Comparison of ENCODE assay signal across 25 mouse cellular contexts in genomic region chr16:26100167-26100566, GRCm38 (mm10). TPM values are rescaled to one million over a fixed set of nuclear protein-coding genes. Genes with fewer than 3 reads are reported as not detected.
DNase-seq lines count a peak whose midpoint lies in the region; ATAC-seq and TF ChIP-seq lines count a peak whose summit lies in the region.
"Had no signal": no experiment of that assay in that cellular context is flagged by ENCODE, and none has a peak within 500 bp of the region (broad histone marks: within the 10 kb centered on the region; RNA-seq: fewer than 3 reads in every experiment).

No protein-coding gene starts in this region.

- H3K27ac ChIP-seq in hindbrain, embryonic 16.5 days (ENCODE audit: low read depth, low read length), result no peak overlapping the region
- H3K27ac ChIP-seq in hindbrain, embryonic 14.5 days, result no peak overlapping the region
- H3K27ac ChIP-seq in midbrain, embryonic 11.5 days (ENCODE audit: low read depth, low read length), result no peak overlapping the region
- no peak overlapping the region for H3K27ac ChIP-seq in midbrain, embryonic 16.5 days (ENCODE audit: low read length)
- no peak overlapping the region for H3K27ac ChIP-seq in embryonic facial prominence, embryonic 14.5 days (replicated peaks; ENCODE audit: low read depth, low read length)
- H3K27ac ChIP-seq: hindbrain, embryonic 10.5 days; liver, embryonic 14.5 days; macrophage had no signal

- no peak for DNase-seq in hindbrain, embryonic 14.5 days (ENCODE audit: low spot score)
- DNase-seq in midbrain, embryonic 11.5 days (ENCODE audit: low spot score, missing footprints), result peak; percentile 81
- peak; percentile 68 for DNase-seq in brain, embryonic 14.5 days (ENCODE audit: low read depth)
- DNase-seq in embryonic facial prominence, embryonic 14.5 days (ENCODE audit: low spot score), result peak; percentile 67
- DNase-seq in layer of hippocampus, adult 8-10 months (ENCODE audit: low spot score in 2 of 2), result no peak
- DNase-seq: adrenal gland, adult 8-10 months; B cell, adult 2 months; cerebellum, adult 8-10 months; cerebellum, postnatal 25 days; gastrocnemius, postnatal 14 days; heart, postnatal 14 days; layer of hippocampus, postnatal 36 days; liver; lung, adult 2 months; lung, postnatal 10 days; right cerebral cortex, postnatal 4 days; thymus, postnatal 4 days had no signal

- peaks cover 4% of the 10 kb centered on the region; the same call in 1 of the 2 replicates for H3K4me1 ChIP-seq in hindbrain, embryonic 16.5 days (ENCODE audit: control insufficient read depth, insufficient read depth, low read depth, low read length)
- H3K4me1 ChIP-seq in hindbrain, embryonic 14.5 days (replicated peaks; ENCODE audit: control insufficient read depth, insufficient read depth, low read length), result no peaks in the 10 kb centered on the region; the same call in 1 of the 2 replicates
- no peaks in the 10 kb centered on the region for H3K4me1 ChIP-seq in midbrain, embryonic 11.5 days (ENCODE audit: control insufficient read depth, insufficient read depth, low read length)
- H3K4me1 ChIP-seq in midbrain, embryonic 16.5 days (ENCODE audit: control insufficient read depth, insufficient read depth, low read length), result no peaks in the 10 kb centered on the region
- peaks cover 17% of the 10 kb centered on the region for H3K4me1 ChIP-seq in embryonic facial prominence, embryonic 14.5 days (ENCODE audit: control insufficient read depth, insufficient read depth, low read length)

- H3K9me3 ChIP-seq in hindbrain, embryonic 16.5 days (ENCODE audit: control insufficient read depth, low read length), result no peaks in the 10 kb centered on the region
- H3K9me3 ChIP-seq in hindbrain, embryonic 14.5 days (ENCODE audit: control insufficient read depth, low read length), result no peaks in the 10 kb centered on the region
- no peaks in the 10 kb centered on the region for H3K9me3 ChIP-seq in midbrain, embryonic 11.5 days (ENCODE audit: control insufficient read depth, low read length)
- no peaks in the 10 kb centered on the region for H3K9me3 ChIP-seq in midbrain, embryonic 16.5 days (replicated peaks; ENCODE audit: control insufficient read depth, low read length, poor library complexity, severe bottlenecking)
- no peaks in the 10 kb centered on the region for H3K9me3 ChIP-seq in embryonic facial prominence, embryonic 14.5 days (ENCODE audit: control insufficient read depth, low read length)
- H3K9me3 ChIP-seq: hindbrain, embryonic 10.5 days had no signal

- ATAC-seq in hindbrain, embryonic 16.5 days, result peak; percentile 53; the same call in 1 of the 2 replicates
- ATAC-seq in hindbrain, embryonic 14.5 days (ENCODE audit: low FRiP score), result no peak
- ATAC-seq in midbrain, embryonic 11.5 days (ENCODE audit: low FRiP score), result no peak
- ATAC-seq in midbrain, embryonic 16.5 days, result no peak
- no peak for ATAC-seq in embryonic facial prominence, embryonic 14.5 days (ENCODE audit: low read depth)
- ATAC-seq: intestine, postnatal 0 days had no signal

- no peak overlapping the region for H3K9ac ChIP-seq in hindbrain, embryonic 16.5 days (ENCODE audit: low read depth, low read length)
- no peak overlapping the region for H3K9ac ChIP-seq in hindbrain, embryonic 14.5 days
- no peak overlapping the region for H3K9ac ChIP-seq in midbrain, embryonic 11.5 days (ENCODE audit: low read length)
- H3K9ac ChIP-seq in midbrain, embryonic 16.5 days (ENCODE audit: low read depth, low read length), result no peak overlapping the region
- no peak overlapping the region for H3K9ac ChIP-seq in embryonic facial prominence, embryonic 14.5 days (ENCODE audit: low read depth, low read length)
- H3K9ac ChIP-seq: liver, embryonic 14.5 days had no signal

- no peaks in the 10 kb centered on the region for H3K36me3 ChIP-seq in hindbrain, embryonic 16.5 days (ENCODE audit: control insufficient read depth, insufficient read depth, low read length)
- no peaks in the 10 kb centered on the region for H3K36me3 ChIP-seq in hindbrain, embryonic 14.5 days (replicated peaks; ENCODE audit: control insufficient read depth, insufficient read depth)
- H3K36me3 ChIP-seq in midbrain, embryonic 11.5 days (ENCODE audit: control insufficient read depth, insufficient read depth, low read length), result no peaks in the 10 kb centered on the region
- no peaks in the 10 kb centered on the region for H3K36me3 ChIP-seq in midbrain, embryonic 16.5 days (ENCODE audit: control insufficient read depth, insufficient read depth, low read length)
- no peaks in the 10 kb centered on the region for H3K36me3 ChIP-seq in embryonic facial prominence, embryonic 14.5 days (ENCODE audit: control insufficient read depth, insufficient read depth, low read length)
- H3K36me3 ChIP-seq: hindbrain, embryonic 10.5 days had no signal

- no peak overlapping the region for H3K4me3 ChIP-seq in hindbrain, embryonic 16.5 days (ENCODE audit: low read length)
- no peak overlapping the region for H3K4me3 ChIP-seq in hindbrain, embryonic 14.5 days (replicated peaks; ENCODE audit: low read length)
- no peak overlapping the region for H3K4me3 ChIP-seq in midbrain, embryonic 11.5 days (ENCODE audit: low read depth, low read length)
- H3K4me3 ChIP-seq in midbrain, embryonic 16.5 days (ENCODE audit: low read depth, low read length), result no peak overlapping the region
- H3K4me3 ChIP-seq in embryonic facial prominence, embryonic 14.5 days (ENCODE audit: low read depth, low read length), result no peak overlapping the region
- H3K4me3 ChIP-seq: hindbrain, embryonic 10.5 days had no signal

- no peak for TF ChIP-seq POLR2A in brain, embryonic 14.5 days (IDR thresholded peaks at IDR 0.05; ENCODE audit: borderline replicate concordance, extremely low read depth, insufficient read depth, insufficient read length, poor library complexity, severe bottlenecking)

- no peaks in the 10 kb centered on the region; the same call in 1 of the 2 replicates for H3K27me3 ChIP-seq in hindbrain, embryonic 16.5 days (replicated peaks; ENCODE audit: control insufficient read depth, insufficient read depth, low read length)
- H3K27me3 ChIP-seq in hindbrain, embryonic 14.5 days (ENCODE audit: control insufficient read depth, insufficient read depth, low read length), result peaks cover 9% of the 10 kb centered on the region; the same call in 1 of the 2 replicates
- H3K27me3 ChIP-seq in midbrain, embryonic 11.5 days (ENCODE audit: control insufficient read depth, insufficient read depth, low read length), result peaks cover 6% of the 10 kb centered on the region
- peaks cover 2% of the 10 kb centered on the region; the same call in 1 of the 2 replicates for H3K27me3 ChIP-seq in midbrain, embryonic 16.5 days (ENCODE audit: control insufficient read depth, insufficient read depth, low read depth, low read length)
- no peaks in the 10 kb centered on the region for H3K27me3 ChIP-seq in embryonic facial prominence, embryonic 14.5 days (replicated peaks; ENCODE audit: control insufficient read depth, insufficient read depth, low read length)

- TF ChIP-seq CTCF in brain, embryonic 14.5 days (IDR thresholded peaks at IDR 0.05; ENCODE audit: borderline replicate concordance, extremely low read depth, insufficient read depth, insufficient read length), result no peak

- no peak overlapping the region for H3K4me2 ChIP-seq in hindbrain, embryonic 16.5 days (ENCODE audit: low read length)
- no peak overlapping the region for H3K4me2 ChIP-seq in hindbrain, embryonic 14.5 days (replicated peaks)
- no peak overlapping the region for H3K4me2 ChIP-seq in midbrain, embryonic 11.5 days
- H3K4me2 ChIP-seq in midbrain, embryonic 16.5 days (ENCODE audit: low read length), result no peak overlapping the region
- no peak overlapping the region for H3K4me2 ChIP-seq in embryonic facial prominence, embryonic 14.5 days (ENCODE audit: low read depth, low read length)

- 30% methylated on average over 4 of the region's 4 CpGs for WGBS in hindbrain, embryonic 16.5 days
- WGBS in hindbrain, embryonic 14.5 days, result 44% methylated on average over 4 of the region's 4 CpGs
- 32% methylated on average over 4 of the region's 4 CpGs for WGBS in midbrain, embryonic 11.5 days
- 22% methylated on average over 4 of the region's 4 CpGs for WGBS in midbrain, embryonic 16.5 days
- WGBS in embryonic facial prominence, embryonic 14.5 days, result 31% methylated on average over 4 of the region's 4 CpGs

RNA-seq across cellular contexts. Expression of gene P3h2, which starts 5.4 kb away (rescaled TPM):
- polyA plus RNA-seq in hindbrain, embryonic 16.5 days (2015; fragmentation: Nextera tagmentation; extraction: Ambion mirVana), result 0.81 and 1.5 TPM in 2 replicates
- polyA plus RNA-seq in hindbrain, embryonic 14.5 days (2014; fragmentation: Nextera tagmentation; extraction: Ambion mirVana), result 1.0 and 1.6 TPM in 2 replicates
- 2.2 and 2.3 TPM in 2 replicates for polyA plus RNA-seq in midbrain, embryonic 11.5 days (2014; fragmentation: Nextera tagmentation; extraction: Ambion mirVana)
- 0.62 and 0.75 TPM in 2 replicates for polyA plus RNA-seq in midbrain, embryonic 16.5 days (2015; fragmentation: Nextera tagmentation; extraction: Ambion mirVana)
- polyA plus RNA-seq in brain, embryonic 14.5 days (2012; rRNA removed), result 0.87 and 1.5 TPM in 2 replicates
- polyA plus RNA-seq in embryonic facial prominence, embryonic 14.5 days (2014; fragmentation: Nextera tagmentation; extraction: Ambion mirVana), result 9.8 and 10.3 TPM in 2 replicates
- total RNA-seq in layer of hippocampus, adult 8-10 months (2022), result 1 to 10 TPM; 4.6 to 6.7 (median 5.3) TPM
- total RNA-seq: granulocyte monocyte progenitor cell, adult 5-6 weeks; monocyte, adult 5-6 weeks had no signal

Comparison
In these comparisons a context has a peak if more than half of its experiments do, and no peak if none do; other contexts are left out.
1. DNase-seq: peak in midbrain, embryonic 11.5 days (single experiment), brain, embryonic 14.5 days (single experiment) and embryonic facial prominence, embryonic 14.5 days (single experiment); none in hindbrain, embryonic 14.5 days (single experiment) and layer of hippocampus, adult 8-10 months (0 of 2).